Mouse (Mus musculus) T-helper 17 cell (primary cell): Measurements from ENCODE around the gene Naa16.

Experiments used
- in situ Hi-C, 2 experiments: fragments of 300-600 bp; cut with MboI, MseI; formaldehyde crosslinking; loops; 1 replicate in 1 of 2; 2 replicates in 1 of 2; pipeline ENCODE4 v1.15.1; 2025; ENCODE audit warnings: high pct_unique_total_duplicates in 2 of 2

The Naa16 gene

GRCm38 (mm10) chr14:79331936-79332335, 58.6 kb downstream of the Naa16 start:
- in situ Hi-C loops, result loop anchor here in 1 of 2 experiments (10.0 kb wide), 1 partner anchor 53 kb away; no protein-coding TSS in a partner anchor

DNA sequence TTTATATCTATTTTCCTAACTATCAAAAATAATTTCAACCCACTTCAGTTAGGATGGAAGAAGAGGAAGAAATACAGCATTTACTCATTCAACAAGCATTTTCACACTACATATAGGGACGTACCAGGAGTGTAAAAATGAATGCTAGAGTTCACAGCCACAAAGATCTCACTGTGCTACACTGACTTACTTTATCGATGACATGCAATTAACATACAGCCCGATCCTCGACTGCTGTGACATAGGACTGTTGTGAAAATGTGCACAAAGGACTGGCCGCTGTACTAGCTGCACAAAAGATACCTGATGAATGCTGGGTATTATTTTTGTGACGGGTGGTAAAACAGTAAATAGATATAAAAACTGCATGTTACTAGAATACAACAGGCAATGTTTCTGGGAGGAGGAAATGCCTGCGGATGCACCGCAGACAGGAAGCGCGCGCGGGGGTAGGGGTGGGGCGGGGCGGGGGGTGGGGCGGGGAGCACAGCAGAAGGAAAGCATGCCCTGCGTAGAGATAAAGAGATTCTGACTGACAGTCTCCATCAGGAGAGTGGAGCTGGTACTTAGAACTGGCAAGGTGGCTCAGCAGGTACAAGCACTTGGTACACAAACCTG, 59.5 kb downstream of the Naa16 start:
- in situ Hi-C loops, result loop anchor here in 1 of 2 experiments (10.0 kb wide), 1 partner anchor 54 kb away; no protein-coding TSS in a partner anchor

DNA sequence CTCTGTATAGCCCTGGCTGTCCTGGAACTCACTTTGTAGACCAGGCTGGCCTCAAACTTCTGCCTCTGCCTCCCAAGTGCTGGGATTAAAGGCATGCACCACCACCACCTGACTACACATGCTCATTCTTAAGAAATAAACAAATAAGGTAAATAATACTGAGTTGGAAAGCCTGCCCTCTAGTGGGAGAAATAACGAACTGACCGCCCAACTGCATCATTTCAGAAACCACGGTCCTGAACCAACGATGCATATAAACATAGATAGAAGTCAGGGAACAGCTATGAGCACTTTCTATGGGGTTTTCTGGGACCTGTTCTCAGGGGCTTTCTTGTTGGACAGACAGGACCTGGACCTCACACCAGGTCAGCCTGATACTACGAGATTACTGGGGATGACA, 63.5 kb downstream of the Naa16 start:
- in situ Hi-C loops, result loop anchor here (10.0 kb wide), 2 partner anchors 652 to 662 kb away; no protein-coding TSS in a partner anchor

DNA sequence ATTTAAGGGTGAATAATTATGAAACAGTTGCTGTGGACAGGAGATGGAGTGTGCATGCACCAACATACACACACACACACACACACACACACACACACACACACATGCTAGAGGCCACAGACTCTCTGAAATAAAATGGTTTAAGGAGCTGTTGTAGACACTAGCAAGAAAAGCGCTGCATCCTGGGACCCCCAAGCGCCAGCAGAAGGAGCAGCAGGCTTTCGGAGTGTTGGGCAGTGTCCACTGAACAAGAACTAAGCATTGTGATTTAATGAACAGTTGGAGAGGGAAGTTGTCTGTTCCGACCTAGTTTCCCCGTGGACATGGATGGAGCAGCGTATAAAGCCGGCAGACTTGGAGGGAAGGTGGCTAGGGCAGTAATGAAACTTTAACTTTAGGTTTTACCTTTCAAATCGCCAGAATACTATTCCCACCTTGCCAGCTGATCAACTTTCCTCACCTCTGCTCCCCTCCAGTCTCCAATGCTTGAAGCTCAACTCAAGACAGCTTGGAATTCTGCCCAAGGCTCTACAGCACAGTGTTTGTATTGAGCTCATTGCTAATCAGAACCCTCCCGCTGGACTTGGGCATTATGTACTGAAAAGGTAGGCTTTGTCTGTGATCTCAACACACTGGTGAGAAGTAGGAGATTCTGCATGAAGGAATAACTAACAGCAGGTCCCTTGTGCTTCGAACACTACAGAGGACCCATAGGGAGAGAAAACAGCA, 66.3 kb downstream of the Naa16 start:
- in situ Hi-C loops, result loop anchor here (5.0 to 10.0 kb wide), 3 partner anchors 197 to 659 kb away; no protein-coding TSS in a partner anchor

- in situ Hi-C loops, result loop anchor here (5.0 to 10.0 kb wide), 3 partner anchors 195 to 657 kb away; no protein-coding TSS in a partner anchor
Observed at GRCm38 (mm10) chr14:79321881-79322280, 68.7 kb downstream of the Naa16 start.

DNA sequence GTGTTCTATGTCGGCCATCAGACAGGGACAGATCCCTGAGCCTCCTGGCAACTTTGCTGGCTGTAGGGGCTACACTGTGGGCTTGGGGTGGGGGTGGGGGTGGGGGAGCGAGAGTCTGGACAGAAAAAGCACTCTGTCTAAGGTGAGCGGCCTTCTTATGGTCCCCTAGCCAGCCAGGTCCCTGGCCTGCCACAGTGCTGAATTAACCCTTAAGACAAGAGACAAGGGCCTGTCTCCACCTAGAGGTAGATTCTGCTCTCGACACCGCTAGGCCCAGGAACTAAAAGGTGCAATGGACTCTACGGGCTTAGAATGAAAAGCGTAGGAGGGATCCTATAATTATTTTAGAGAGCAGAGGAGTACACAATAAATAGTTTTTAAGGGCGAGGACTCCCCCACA, 69.4 kb downstream of the Naa16 start:
- in situ Hi-C loops, result loop anchor here (5.0 to 10.0 kb wide), 3 partner anchors 194 to 656 kb away; no protein-coding TSS in a partner anchor

GRCm38 (mm10) chr14:79317602-79318001, 73.0 kb downstream of the Naa16 start:
- in situ Hi-C loops, result no loop called here

GRCm38 (mm10) chr14:79315877-79316276, 74.7 kb downstream of the Naa16 start:
- in situ Hi-C loops, result no loop called here

DNA sequence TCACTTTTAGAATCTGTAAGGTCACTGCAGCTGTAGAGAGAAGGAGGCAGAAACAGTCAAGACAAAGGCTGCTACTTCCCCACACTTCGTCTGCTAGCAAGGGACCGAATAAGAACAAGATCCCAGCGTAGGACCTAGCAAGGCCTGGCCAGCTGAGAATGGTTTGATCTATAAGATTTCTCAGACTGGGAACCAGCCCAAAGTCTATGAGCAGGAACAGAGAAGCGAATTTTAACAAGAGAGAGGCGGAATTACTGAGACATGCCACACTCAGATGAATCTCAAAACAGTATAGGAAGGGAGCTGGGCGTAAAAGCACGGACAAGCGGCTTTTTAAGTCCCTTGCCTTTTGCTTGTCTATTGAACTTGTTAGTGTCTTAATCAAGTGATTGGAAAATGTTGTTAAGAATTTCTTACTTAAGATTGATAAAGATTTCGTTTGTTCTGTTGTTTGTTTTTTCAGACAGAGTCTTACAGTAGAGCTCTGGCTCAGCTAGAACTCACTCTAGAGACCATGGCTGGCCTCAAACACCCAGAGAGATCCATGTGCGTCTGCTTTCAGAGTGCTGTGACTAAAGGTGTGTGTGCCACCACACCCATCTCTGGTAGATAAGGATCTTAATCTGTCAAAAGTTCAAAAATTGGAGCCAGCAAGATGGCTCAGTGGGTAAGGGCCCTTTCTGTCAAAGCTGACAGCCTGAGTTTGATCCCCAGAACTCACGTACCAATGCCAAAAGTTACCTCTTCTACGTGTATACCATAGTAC, 76.2 kb downstream of the Naa16 start:
- in situ Hi-C loops, result no loop called here

- in situ Hi-C loops, result no loop called here
Observed at GRCm38 (mm10) chr14:79313439-79314175, 77.0 kb downstream of the Naa16 start.

DNA sequence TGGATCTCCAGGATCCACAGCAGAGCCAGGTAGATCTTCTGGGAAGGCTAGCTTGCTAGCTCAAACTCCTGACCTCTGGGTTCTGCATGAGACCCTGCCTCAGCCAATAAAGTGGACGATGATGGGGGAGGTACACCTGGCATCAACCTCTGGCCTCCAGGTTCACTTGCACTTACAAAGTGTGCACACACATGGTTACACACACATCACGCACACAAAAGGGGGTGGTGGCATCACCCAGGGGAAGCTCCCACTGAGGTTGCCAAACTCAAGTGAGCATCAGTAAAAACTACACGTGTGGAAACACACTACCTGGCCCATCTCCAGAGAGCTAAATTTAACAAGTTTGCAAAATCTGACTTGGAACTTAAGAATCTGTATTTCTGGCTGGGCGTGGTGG, 77.9 kb downstream of the Naa16 start:
- in situ Hi-C loops, result no loop called here

DNA sequence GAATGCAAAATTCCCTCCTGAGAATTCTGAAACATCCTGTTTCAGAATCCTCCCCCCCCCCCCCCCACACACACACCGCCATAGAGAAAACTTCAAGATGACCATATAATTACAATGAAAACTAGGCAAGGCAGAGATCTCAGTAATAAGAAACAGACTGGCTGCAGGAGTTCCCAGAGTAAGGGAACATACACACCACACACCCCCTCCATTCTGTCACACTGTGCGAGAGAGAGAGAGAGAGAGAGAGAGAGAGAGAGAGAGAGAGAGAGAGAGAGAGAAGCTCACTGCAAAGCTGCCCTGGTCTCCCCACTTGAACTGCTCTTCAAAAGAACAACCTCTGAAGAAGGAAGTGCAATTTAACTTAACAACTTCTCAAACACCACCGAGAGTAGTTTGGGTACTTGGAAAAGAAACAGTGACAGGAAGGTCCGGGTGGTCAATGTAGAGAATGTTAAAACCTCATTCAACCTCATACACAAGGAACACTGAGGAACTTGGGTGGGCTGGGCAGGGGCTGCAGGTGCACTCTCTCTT, 78.6 kb downstream of the Naa16 start:
- in situ Hi-C loops, result no loop called here

- in situ Hi-C loops, result loop anchor here in 1 of 2 experiments (10.0 kb wide), 1 partner anchor 184 kb away; no protein-coding TSS in a partner anchor
Observed at GRCm38 (mm10) chr14:79309115-79309514, 81.5 kb downstream of the Naa16 start.

DNA sequence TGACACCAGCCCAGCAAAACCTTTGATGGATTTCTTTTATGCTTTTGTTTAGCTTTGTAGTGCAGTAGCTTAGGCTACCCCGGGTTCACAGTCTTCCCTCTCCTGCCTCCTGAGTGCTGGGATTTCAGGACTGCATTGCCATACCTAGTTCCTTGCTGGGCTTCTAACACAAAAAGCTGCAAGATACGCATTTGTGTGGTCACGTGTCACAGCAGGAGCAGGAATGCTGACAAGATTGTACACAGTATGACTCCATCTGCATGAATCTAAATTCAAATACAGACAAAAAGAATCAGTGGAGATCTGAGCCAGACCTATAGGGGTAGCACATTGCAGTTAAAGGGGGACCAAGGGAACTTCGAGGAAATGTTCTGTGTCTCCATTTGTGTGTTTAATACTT, 82.2 kb downstream of the Naa16 start:
- in situ Hi-C loops, result loop anchor here in 1 of 2 experiments (10.0 kb wide), 1 partner anchor 184 kb away; no protein-coding TSS in a partner anchor

- in situ Hi-C loops, result loop anchor here in 1 of 2 experiments (10.0 kb wide), 1 partner anchor 183 kb away; no protein-coding TSS in a partner anchor
Observed at GRCm38 (mm10) chr14:79307908-79308307, 82.7 kb downstream of the Naa16 start.

DNA sequence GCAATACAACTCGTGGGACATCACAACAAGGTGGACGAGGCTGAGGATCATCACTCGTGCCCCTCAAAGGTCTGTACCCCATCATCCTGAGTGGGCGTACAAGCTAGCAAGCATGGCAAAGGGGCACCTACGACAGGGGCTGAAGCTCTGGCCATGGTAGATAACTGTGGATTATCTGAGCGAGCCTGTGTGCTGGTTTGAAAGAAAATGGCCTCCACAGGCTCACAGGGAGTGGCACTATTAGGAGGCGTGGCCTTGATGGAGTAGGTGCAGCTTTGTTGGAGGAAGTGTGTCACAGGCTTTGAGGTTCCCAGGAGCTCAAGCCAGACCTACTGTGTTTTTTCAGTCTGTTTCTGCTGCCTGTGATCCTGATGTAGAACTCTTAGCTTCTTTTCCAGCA, 83.4 kb downstream of the Naa16 start:
- in situ Hi-C loops, result loop anchor here in 1 of 2 experiments (10.0 kb wide), 1 partner anchor 182 kb away; no protein-coding TSS in a partner anchor

DNA sequence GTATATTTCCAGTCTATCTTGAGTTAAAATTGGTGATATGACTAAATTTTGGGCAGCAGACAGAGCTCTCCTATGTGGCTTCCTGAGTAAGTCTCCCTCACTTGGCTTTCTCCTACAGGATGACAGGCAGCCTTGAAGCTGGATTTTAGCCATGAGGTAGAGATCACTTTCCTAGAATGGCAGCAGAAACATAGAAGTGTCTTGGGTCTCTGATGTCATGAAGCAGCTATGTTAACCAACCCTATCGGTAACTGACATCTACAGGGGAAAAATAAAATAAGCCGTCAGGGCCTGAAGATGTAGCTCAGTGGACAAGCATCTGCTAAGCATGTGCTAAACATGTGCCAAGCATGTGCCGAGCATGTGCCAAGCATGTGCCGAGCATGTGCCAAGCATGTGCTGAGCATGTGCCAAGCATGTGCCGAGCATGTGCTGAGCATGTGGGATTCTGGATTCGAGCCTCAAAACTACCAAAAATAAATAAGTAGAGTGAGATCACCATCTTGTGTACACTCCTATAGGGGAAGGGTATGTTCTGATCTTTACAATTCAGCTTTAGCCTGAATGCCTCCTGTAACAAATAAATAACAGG, 85.6 kb downstream of the Naa16 start:
- in situ Hi-C loops, result loop anchor here in 1 of 2 experiments (10.0 kb wide), 1 partner anchor 180 kb away; no protein-coding TSS in a partner anchor

GRCm38 (mm10) chr14:79303150-79303549, 87.4 kb downstream of the Naa16 start:
- in situ Hi-C loops, result loop anchor here in 1 of 2 experiments (10.0 kb wide), 1 partner anchor 178 kb away; no protein-coding TSS in a partner anchor

DNA sequence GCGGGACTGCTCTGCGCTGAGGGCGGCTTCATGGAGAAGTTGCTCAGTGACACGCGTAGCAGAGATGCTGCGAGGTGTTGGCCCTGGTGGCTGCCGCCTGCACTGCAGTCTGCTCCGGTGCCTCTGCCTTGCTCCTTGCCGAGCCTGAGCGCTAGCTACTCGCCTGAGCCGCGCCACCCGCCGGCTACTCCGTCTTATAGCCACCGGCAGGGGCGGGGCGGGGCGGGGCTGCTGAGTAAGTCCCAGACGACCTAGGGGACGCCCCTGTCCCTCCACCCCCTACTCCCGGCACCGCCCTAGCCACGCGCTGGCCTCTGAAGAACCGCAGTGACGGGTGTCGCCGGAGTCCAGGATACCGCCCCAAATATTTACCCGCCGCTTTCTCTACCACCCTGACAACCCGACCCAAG, 89.1 kb downstream of the Naa16 start, which contains the start of gene Rgcc:
Gene Rgcc (minus strand): TSS at position 180 of the 410 bp plus-strand sequence.
- in situ Hi-C loops, result loop anchor here in 1 of 2 experiments (10.0 kb wide), 1 partner anchor 177 kb away; no protein-coding TSS in a partner anchor
